Comparison of ENCODE assay signal across 8 mouse cellular contexts in genomic region chr19:46003371-46004226, GRCm38 (mm10). TPM values are rescaled to one million over a fixed set of nuclear protein-coding genes. Genes with fewer than 3 reads are reported as not detected.
A peak's percentile ranks its signal among the peaks of the same experiment; 100 is the strongest.
DNase-seq lines count a peak whose midpoint lies in the region; ATAC-seq and TF ChIP-seq lines count a peak whose summit lies in the region.

Hps6 (plus strand) TSS chr19:46003508.

- H3ac ChIP-seq in C2C12 (ENCODE audit: control insufficient read depth, insufficient read length, low read depth): peak within 1 kb of the TSS; percentile 80
- peak within 1 kb of the TSS; percentile 38 for H3ac ChIP-seq in myocyte (ENCODE audit: control insufficient read depth, insufficient read length)

- peak; percentile 89 for ATAC-seq in heart, embryonic 14.5 days (ENCODE audit: insufficient number of reproducible peaks, insufficient read depth, low FRiP score, low read depth)
- peak; percentile 90 for ATAC-seq in liver, embryonic 11.5 days (replicated peaks; ENCODE audit: low FRiP score)

- peaks cover 34% of the 10 kb centered on the region for H3K4me1 ChIP-seq in erythroblast, embryonic 14.5 days (ENCODE audit: control insufficient read depth)
- peaks cover 7 to 11% of the 10 kb centered on the region in 2 experiments for H3K4me1 ChIP-seq in heart, embryonic 14.5 days (ENCODE audit: control insufficient read depth in 2 of 2, insufficient read depth in 2 of 2, low read length in 2 of 2)
- peaks cover 6% of the 10 kb centered on the region for H3K4me1 ChIP-seq in liver, embryonic 11.5 days (replicated peaks; ENCODE audit: control insufficient read depth, insufficient read depth, low read length)

- WGBS in heart, embryonic 14.5 days: 1% methylated on average over 69 of the region's 70 CpGs
- WGBS in liver, embryonic 11.5 days: 2% methylated on average over 70 of the region's 70 CpGs

- peaks cover 24% of the 10 kb centered on the region for H3K79me3 ChIP-seq in C2C12 (ENCODE audit: low read depth)

- DNase-seq in brain, embryonic 14.5 days (ENCODE audit: low read depth): peak; percentile 52
- DNase-seq in kidney, postnatal 10 days: peak; percentile 91
- peak; percentile 88 for DNase-seq in liver, embryonic 11.5 days (ENCODE audit: low spot score)
- peak; percentile 87 for DNase-seq in splenic B cell, adult 2 months (ENCODE audit: low read depth, low spot score)

- peak within 1 kb of the TSS; percentile 24 to 67; a peak in 3 of 4 replicates for H3K27ac ChIP-seq in heart, embryonic 14.5 days (replicated peaks in 1 of 2; ENCODE audit: control insufficient read depth in 1 of 2, insufficient read depth in 1 of 2, low read depth in 2 of 2, low read length in 2 of 2)
- H3K27ac ChIP-seq in liver, embryonic 11.5 days (ENCODE audit: low read depth, low read length): peak within 1 kb of the TSS; percentile 50; the same call in 1 of the 2 replicates

- H3K79me2 ChIP-seq in C2C12 (ENCODE audit: control insufficient read depth, insufficient read depth) (peaks cover 38% of the 10 kb centered on the region), myocyte (ENCODE audit: control insufficient read depth, insufficient read depth) (peaks cover 17% of the 10 kb centered on the region)

- no peak for TF ChIP-seq CTCF in C2C12 (IDR thresholded peaks at IDR 0.05; ENCODE audit: control insufficient read depth, insufficient read depth, insufficient read length)
- TF ChIP-seq CTCF in brain, embryonic 14.5 days (IDR thresholded peaks at IDR 0.05; ENCODE audit: borderline replicate concordance, extremely low read depth, insufficient read depth, insufficient read length): no peak

- no peak for TF ChIP-seq POLR2A in brain, embryonic 14.5 days (IDR thresholded peaks at IDR 0.05; ENCODE audit: borderline replicate concordance, extremely low read depth, insufficient read depth, insufficient read length, poor library complexity, severe bottlenecking)
- peak; percentile 93 for TF ChIP-seq POLR2A in myocyte (IDR thresholded peaks at IDR 0.05; ENCODE audit: insufficient read length, low read depth)

- H3K36me3 ChIP-seq in C2C12 (ENCODE audit: control insufficient read depth, insufficient read depth) (peaks cover 16% of the 10 kb centered on the region), myocyte (ENCODE audit: control insufficient read depth, insufficient read depth) (no peaks in the 10 kb centered on the region)
- H3K36me3 ChIP-seq in erythroblast, embryonic 14.5 days (ENCODE audit: control insufficient read depth): peaks cover 2% of the 10 kb centered on the region
- H3K36me3 ChIP-seq in heart, embryonic 14.5 days (ENCODE audit: control insufficient read depth, insufficient read depth, low read length): 0 out of 2 replicates have a peak, but pooled peaks cover 12% of the 10 kb centered on the region
- no peaks in the 10 kb centered on the region; the same call in 1 of the 2 replicates for H3K36me3 ChIP-seq in liver, embryonic 11.5 days (ENCODE audit: control insufficient read depth, insufficient read depth, low read length)
- H3K36me3 ChIP-seq in splenic B cell, adult 2 months (ENCODE audit: control insufficient read depth, insufficient read depth, low read length, poor library complexity, severe bottlenecking): no peaks in the 10 kb centered on the region; the same call in 1 of the 2 replicates

- peak within 1 kb of the TSS; percentile 88 for H3K9ac ChIP-seq in heart, embryonic 14.5 days (ENCODE audit: low read length)
- peak within 1 kb of the TSS; percentile 77 for H3K9ac ChIP-seq in liver, embryonic 11.5 days (ENCODE audit: low read depth, low read length)

- no peaks in the 10 kb centered on the region for H3K9me3 ChIP-seq in erythroblast, embryonic 14.5 days (ENCODE audit: control insufficient read depth, low read length)
- no peaks in the 10 kb centered on the region for H3K9me3 ChIP-seq in heart, embryonic 14.5 days (ENCODE audit: control insufficient read depth, low read length)
- H3K9me3 ChIP-seq in liver, embryonic 11.5 days (ENCODE audit: control insufficient read depth, low read length): no peaks in the 10 kb centered on the region

- H3K4me3 ChIP-seq in C2C12 (ENCODE audit: insufficient read depth, poor library complexity, severe bottlenecking) (peak within 1 kb of the TSS; percentile 63), myocyte (peak within 1 kb of the TSS; percentile 62)
- H3K4me3 ChIP-seq in erythroblast, embryonic 14.5 days (replicated peaks): peak within 1 kb of the TSS; percentile 65
- peak within 1 kb of the TSS; percentile 70 to 71 for H3K4me3 ChIP-seq in heart, embryonic 14.5 days (ENCODE audit: control insufficient read depth in 1 of 2, insufficient read depth in 1 of 2, low read depth in 1 of 2, low read length in 2 of 2)
- H3K4me3 ChIP-seq in liver, embryonic 11.5 days (ENCODE audit: low read depth, low read length): peak within 1 kb of the TSS; percentile 80

- no peaks in the 10 kb centered on the region for H3K27me3 ChIP-seq in C2C12 (ENCODE audit: control insufficient read depth, insufficient read depth, insufficient read length)
- peaks cover 11% of the 10 kb centered on the region for H3K27me3 ChIP-seq in erythroblast, embryonic 14.5 days (ENCODE audit: control insufficient read depth)
- no peaks in the 10 kb centered on the region for H3K27me3 ChIP-seq in heart, embryonic 14.5 days (ENCODE audit: control insufficient read depth, insufficient read depth, low read length)
- no peaks in the 10 kb centered on the region for H3K27me3 ChIP-seq in liver, embryonic 11.5 days (replicated peaks; ENCODE audit: control insufficient read depth, insufficient read depth, low read length)
- no peaks in the 10 kb centered on the region for H3K27me3 ChIP-seq in myocyte (ENCODE audit: control insufficient read depth, insufficient read depth, insufficient read length)
- H3K27me3 ChIP-seq in splenic B cell, adult 2 months (ENCODE audit: control insufficient read depth, insufficient read depth, low read length, poor library complexity, severe bottlenecking): no peaks in the 10 kb centered on the region

- peak within 1 kb of the TSS; percentile 99 for H3K4me2 ChIP-seq in heart, embryonic 14.5 days (ENCODE audit: low read length)
- H3K4me2 ChIP-seq in liver, embryonic 11.5 days: peak within 1 kb of the TSS; percentile 96
- H3K4me2 ChIP-seq in myocyte (ENCODE audit: low read depth): peak within 1 kb of the TSS; percentile 97

TF ChIP-seq in C2C12, 6 proteins besides CTCF, POLR2A, EP300 and RAD21:
- TF ChIP-seq FOSL1 (IDR thresholded peaks at IDR 0.05; ENCODE audit: insufficient read depth, low read length, poor library complexity, severe bottlenecking): no peak
- peak; percentile 47 for TF ChIP-seq MAX (IDR thresholded peaks at IDR 0.05)
- TF ChIP-seq USF1 (IDR thresholded peaks at IDR 0.05; ENCODE audit: low read depth): no peak

TF ChIP-seq in myocyte, 11 proteins besides CTCF, POLR2A, EP300 and RAD21:
- TF ChIP-seq TCF12 (IDR thresholded peaks at IDR 0.05; ENCODE audit: insufficient read depth, poor library complexity, severe bottlenecking) (no peak), SRF (IDR thresholded peaks at IDR 0.05; ENCODE audit: control insufficient read depth, insufficient read length, low read depth) (no peak), MYOD1 (IDR thresholded peaks at IDR 0.05; ENCODE audit: control insufficient read depth in 1 of 3, insufficient read length in 2 of 3, low read depth in 2 of 3) (peak in 1 of 3 experiments; percentile 23), POLR2AphosphoS2 (IDR thresholded peaks at IDR 0.05; ENCODE audit: insufficient read length, low read depth) (peak; percentile 96), E2F4 (IDR thresholded peaks at IDR 0.05; ENCODE audit: insufficient read depth) (no peak), REST (IDR thresholded peaks at IDR 0.05; ENCODE audit: insufficient read depth, insufficient read length) (no peak), TCF3 (IDR thresholded peaks at IDR 0.05; ENCODE audit: insufficient read length, low read depth) (no peak), CEBPB (IDR thresholded peaks at IDR 0.05; ENCODE audit: insufficient read depth, poor library complexity, severe bottlenecking) (no peak), USF1 (IDR thresholded peaks at IDR 0.05; ENCODE audit: low read depth) (no peak), MYOG (IDR thresholded peaks at IDR 0.05; ENCODE audit: control insufficient read depth in 1 of 3, insufficient read depth in 1 of 3, insufficient read length in 2 of 3, low read depth in 2 of 3) (peak in 1 of 3 experiments; percentile 21), MAX (IDR thresholded peaks at IDR 0.05; ENCODE audit: low read depth) (no peak)

RNA-seq across cellular contexts. Expression of gene Hps6, which starts in this region (rescaled TPM):
- polyA plus RNA-seq in C2C12 (2012; fragmentation: generic; extraction: Trizol): 14.6 TPM
- polyA plus RNA-seq in brain, embryonic 14.5 days (2012; rRNA removed): 1.6 and 2.1 TPM in 2 replicates
- polyA plus RNA-seq in erythroblast, embryonic 14.5 days (2012): 0.04 and 0.06 TPM in 2 replicates
- 3.3 and 4.0 TPM in 2 replicates for polyA plus RNA-seq in heart, embryonic 14.5 days (2014; fragmentation: Nextera tagmentation; extraction: Ambion mirVana)
- polyA plus RNA-seq in liver, embryonic 11.5 days (2014; fragmentation: Nextera tagmentation; extraction: Ambion mirVana): 4.9 and 5.4 TPM in 2 replicates
- 12.0 TPM for polyA plus RNA-seq in myocyte (2012; fragmentation: generic; extraction: Trizol)

Comparison
In these comparisons a context has a peak if more than half of its experiments do, and no peak if none do; other contexts are left out.
1. Peak in every context shown above with its lines: DNase-seq, ATAC-seq, H3K4me3 ChIP-seq and H3K27ac ChIP-seq.